Comparison of ENCODE assay signal across 23 mouse cellular contexts in the genomic region with DNA sequence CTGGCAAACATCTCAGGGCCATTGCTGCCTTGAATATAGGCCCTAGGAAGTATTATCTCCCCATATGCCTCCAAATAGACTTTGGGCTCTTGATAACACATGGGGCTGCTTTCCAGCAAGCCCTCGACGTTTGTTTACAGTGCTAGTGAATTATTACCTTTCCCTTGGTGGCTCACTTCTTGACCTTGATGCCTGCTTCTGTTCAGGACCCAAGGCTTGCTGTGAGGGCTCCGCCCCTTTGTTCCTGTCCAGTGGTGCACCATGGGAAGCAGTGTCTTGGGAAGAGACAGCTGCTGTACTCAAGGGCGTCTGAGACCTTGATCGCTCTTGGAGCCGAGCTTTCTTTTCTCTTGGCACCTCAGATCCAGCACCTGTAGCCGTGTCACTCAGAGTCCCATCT.
A peak's percentile ranks its signal among the peaks of the same experiment; 100 is the strongest.
DNase-seq lines count a peak whose midpoint lies in the region; ATAC-seq and TF ChIP-seq lines count a peak whose summit lies in the region.
"Had no signal": no experiment of that assay in that cellular context is flagged by ENCODE, and none has a peak within 500 bp of the region (broad histone marks: within the 10 kb centered on the region; RNA-seq: fewer than 3 reads in every experiment).

No protein-coding gene starts in this region.

- peaks cover 21% of the 10 kb centered on the region for H3K27me3 ChIP-seq in intestine, embryonic 14.5 days (replicated peaks; ENCODE audit: control insufficient read depth, insufficient read depth, low read length)
- H3K27me3 ChIP-seq in stomach, embryonic 14.5 days (ENCODE audit: control insufficient read depth, insufficient read depth, low read length), result peaks cover 7% of the 10 kb centered on the region
- H3K27me3 ChIP-seq: CH12.LX had no signal

- in situ Hi-C loops in ES-E14 (cut with MboI; ENCODE audit: low sequenced_read_pairs in 2 of 2, unreplicated experiment in 2 of 2), result no loop called here

- intact Hi-C loops in left cerebral cortex, postnatal 10 days (cut with DNase I), result no loop called here

- ATAC-seq in intestine, embryonic 14.5 days (replicated peaks; ENCODE audit: low FRiP score, low TSS enrichment, low read depth), result peak; percentile 62
- peak; percentile 68 for ATAC-seq in stomach, embryonic 14.5 days (ENCODE audit: insufficient number of reproducible peaks, insufficient read depth, low FRiP score, low read depth)
- ATAC-seq: activated CD4-positive, CD25-positive, alpha-beta regulatory T cell, adult 4 months; forebrain, embryonic 15.5 days; hindbrain, embryonic 16.5 days had no signal

- peak; percentile 11 for DNase-seq in ES-E14 (ENCODE audit: low read depth, low spot score)
- DNase-seq in intestine, embryonic 14.5 days (ENCODE audit: low spot score), result no peak
- peak; percentile 62 for DNase-seq in yolk sac, embryonic 10.5 days (ENCODE audit: low spot score)
- DNase-seq in kidney, postnatal 25 days, result no peak
- no peak for DNase-seq in left cerebral cortex, postnatal 10 days (ENCODE audit: extremely low spot score in 1 of 2, low spot score in 2 of 2)
- DNase-seq in ovary, adult 18-20 months (ENCODE audit: low spot score), result no peak
- DNase-seq: adrenal gland, adult 2 months; adrenal gland, postnatal 36 days; cerebellum, adult 2 months; cerebellum, postnatal 10 days; gastrocnemius, postnatal 36 days; heart, adult 18-20 months; heart, postnatal 10 days; heart, postnatal 4 days had no signal

- 39% methylated on average over 7 of the region's 7 CpGs for WGBS in intestine, embryonic 14.5 days
- WGBS in stomach, embryonic 14.5 days, result 49% methylated on average over 7 of the region's 7 CpGs

- H3K27ac ChIP-seq in ES-E14 (ENCODE audit: insufficient read depth, low read depth, low read length, poor library complexity, severe bottlenecking), result no peak overlapping the region
- H3K27ac ChIP-seq in intestine, embryonic 14.5 days (ENCODE audit: low read depth), result no peak overlapping the region
- no peak overlapping the region for H3K27ac ChIP-seq in stomach, embryonic 14.5 days (ENCODE audit: low read length)
- H3K27ac ChIP-seq: embryonic facial prominence, embryonic 12.5 days; forebrain, embryonic 15.5 days; heart, embryonic 10.5 days; hindbrain, embryonic 12.5 days had no signal

- no peaks in the 10 kb centered on the region for H3K9me3 ChIP-seq in ES-E14 (ENCODE audit: control insufficient read depth, insufficient read depth, low read depth, low read length)
- no peaks in the 10 kb centered on the region for H3K9me3 ChIP-seq in intestine, embryonic 14.5 days (ENCODE audit: control insufficient read depth, low read length)
- no peaks in the 10 kb centered on the region for H3K9me3 ChIP-seq in stomach, embryonic 14.5 days (ENCODE audit: control insufficient read depth, low read depth, low read length)
- H3K9me3 ChIP-seq: embryonic facial prominence, embryonic 12.5 days; forebrain, embryonic 15.5 days; heart, embryonic 10.5 days; hindbrain, embryonic 12.5 days had no signal

- H3K4me3 ChIP-seq in ES-E14 (ENCODE audit: insufficient read depth in 1 of 2, low read depth in 1 of 2, low read length in 2 of 2, poor library complexity in 1 of 2, severe bottlenecking in 1 of 2), result no peak overlapping the region
- H3K4me3 ChIP-seq in intestine, embryonic 14.5 days (ENCODE audit: low read depth, low read length), result no peak overlapping the region
- H3K4me3 ChIP-seq in stomach, embryonic 14.5 days (ENCODE audit: low read depth, low read length), result no peak overlapping the region
- H3K4me3 ChIP-seq: embryonic facial prominence, embryonic 12.5 days; forebrain, embryonic 15.5 days; heart, embryonic 10.5 days; hindbrain, embryonic 12.5 days had no signal

- H3K4me2 ChIP-seq in intestine, embryonic 14.5 days (ENCODE audit: low read length), result no peak overlapping the region
- H3K4me2 ChIP-seq in stomach, embryonic 14.5 days (replicated peaks; ENCODE audit: low read depth, low read length), result no peak overlapping the region
- H3K4me2 ChIP-seq: embryonic facial prominence, embryonic 12.5 days; forebrain, embryonic 15.5 days; hindbrain, embryonic 12.5 days had no signal

- no peaks in the 10 kb centered on the region for H3K4me1 ChIP-seq in ES-E14 (ENCODE audit: control insufficient read depth in 2 of 2, insufficient read depth in 2 of 2, low read length in 2 of 2, poor library complexity in 1 of 2)
- no peaks in the 10 kb centered on the region for H3K4me1 ChIP-seq in intestine, embryonic 14.5 days (replicated peaks; ENCODE audit: control insufficient read depth, insufficient read depth, low read length)
- H3K4me1 ChIP-seq in stomach, embryonic 14.5 days (ENCODE audit: control insufficient read depth, insufficient read depth, low read length), result no peaks in the 10 kb centered on the region
- H3K4me1 ChIP-seq: embryonic facial prominence, embryonic 12.5 days; heart, embryonic 10.5 days; hindbrain, embryonic 12.5 days had no signal

- no peaks in the 10 kb centered on the region for H3K36me3 ChIP-seq in ES-E14 (ENCODE audit: control insufficient read depth, insufficient read depth, low read length, poor library complexity, severe bottlenecking)
- H3K36me3 ChIP-seq in intestine, embryonic 14.5 days (ENCODE audit: control insufficient read depth, insufficient read depth, low read length), result no peaks in the 10 kb centered on the region
- no peaks in the 10 kb centered on the region for H3K36me3 ChIP-seq in stomach, embryonic 14.5 days (ENCODE audit: control insufficient read depth, insufficient read depth, low read length)
- H3K36me3 ChIP-seq: embryonic facial prominence, embryonic 12.5 days; forebrain, embryonic 15.5 days; G1E; heart, embryonic 10.5 days; hindbrain, embryonic 12.5 days had no signal

- no peak overlapping the region for H3K9ac ChIP-seq in ES-E14 (ENCODE audit: insufficient read depth, low read depth, low read length, poor library complexity, severe bottlenecking)
- H3K9ac ChIP-seq in intestine, embryonic 14.5 days (ENCODE audit: low read length), result no peak overlapping the region
- no peak overlapping the region for H3K9ac ChIP-seq in stomach, embryonic 14.5 days (replicated peaks; ENCODE audit: low read depth, low read length)
- H3K9ac ChIP-seq: embryonic facial prominence, embryonic 12.5 days; forebrain, embryonic 15.5 days; hindbrain, embryonic 12.5 days had no signal

TF ChIP-seq in ES-E14, 5 proteins besides CTCF, POLR2A, EP300 and RAD21:
- TF ChIP-seq ZC3H11A (IDR thresholded peaks at IDR 0.05; ENCODE audit: borderline replicate concordance, low read depth, low read length) (no peak), CHD2 (IDR thresholded peaks at IDR 0.05; ENCODE audit: low read depth, low read length) (no peak), ZNF384 (IDR thresholded peaks at IDR 0.05; ENCODE audit: low read depth, low read length) (no peak), MAFK (IDR thresholded peaks at IDR 0.05; ENCODE audit: insufficient read depth, low read depth, low read length) (no peak), HCFC1 (IDR thresholded peaks at IDR 0.05; ENCODE audit: borderline replicate concordance, insufficient read depth, low read length) (no peak)

Comparison
In these comparisons a context has a peak if more than half of its experiments do, and no peak if none do; other contexts are left out.
1. DNase-seq: peak in ES-E14 (single experiment) and yolk sac, embryonic 10.5 days (single experiment); none in intestine, embryonic 14.5 days (single experiment), kidney, postnatal 25 days (0 of 2), left cerebral cortex, postnatal 10 days (0 of 2) and ovary, adult 18-20 months (single experiment).